Mouse (Mus musculus): ENCODE results near the gene Alk. TPM values are rescaled to one million over a fixed set of nuclear protein-coding genes. Genes with fewer than 3 reads are reported as not detected.

Alk gene
- polyA plus RNA-seq, 1 experiment from 2014 or later = 0.07 TPM

- Histone ChIP-seq H3K4me2 (ENCODE audit: low read depth, low read length) (no peak overlapping the region), H3K27ac (ENCODE audit: low read depth) (no peak overlapping the region)
- WGBS (ENCODE audit: insufficient replicate concordance) = 79% methylated on average over 4 of the region's 4 CpGs
Measured at GRCm38 (mm10) chr17:72368991-72369390, 235.4 kb downstream of the Alk start.

GRCm38 (mm10) chr17:72362811-72363496 lies 241.5 kb downstream of the Alk start:
- Histone ChIP-seq H3K9me3 (ENCODE audit: low read length) (no peaks in the 10 kb centered on the region), H3K27ac (ENCODE audit: low read depth) (no peak overlapping the region), H3K4me1 (ENCODE audit: insufficient read depth) (no peaks in the 10 kb centered on the region), H3K36me3 (replicated peaks; ENCODE audit: insufficient read depth, low read length) (no peaks in the 10 kb centered on the region), H3K4me2 (ENCODE audit: low read depth, low read length) (no peak overlapping the region), H3K4me3 (ENCODE audit: low read depth, low read length) (no peak overlapping the region), H3K9ac (replicated peaks) (no peak overlapping the region), H3K27me3 (ENCODE audit: insufficient read depth, low read length) (no peaks in the 10 kb centered on the region)
- TF ChIP-seq EP300 (IDR thresholded peaks at IDR 0.05; ENCODE audit: low read depth) (no peak), CTCF (IDR thresholded peaks at IDR 0.05; ENCODE audit: low read depth) (no peak)
- DNase-seq (no peak), ATAC-seq (no peak)
- 79% methylated on average over 10 of the region's 10 CpGs for WGBS (ENCODE audit: insufficient replicate concordance)

More at GRCm38 (mm10) chr17:72368991-72369390, 235.4 kb downstream of the Alk start:
- Histone ChIP-seq H3K9me3 (ENCODE audit: low read length) (no peaks in the 10 kb centered on the region), H3K4me3 (ENCODE audit: low read depth, low read length) (no peak overlapping the region), H3K27me3 (ENCODE audit: insufficient read depth, low read length) (no peaks in the 10 kb centered on the region), H3K4me1 (ENCODE audit: insufficient read depth) (no peaks in the 10 kb centered on the region), H3K36me3 (replicated peaks; ENCODE audit: insufficient read depth, low read length) (no peaks in the 10 kb centered on the region), H3K9ac (replicated peaks) (no peak overlapping the region)
- DNase-seq (no peak), ATAC-seq (no peak)
- TF ChIP-seq EP300 (IDR thresholded peaks at IDR 0.05; ENCODE audit: low read depth) = no peak
- TF ChIP-seq CTCF (IDR thresholded peaks at IDR 0.05; ENCODE audit: low read depth) = no peak

GRCm38 (mm10) chr17:72361961-72362360 lies 242.5 kb downstream of the Alk start:
- H3K27ac ChIP-seq (ENCODE audit: low read depth) = no peak overlapping the region
- H3K9ac ChIP-seq (replicated peaks) = no peak overlapping the region
- 80% methylated on average over 4 of the region's 4 CpGs for WGBS (ENCODE audit: insufficient replicate concordance)

GRCm38 (mm10) chr17:72356759-72357302 lies 247.6 kb downstream of the Alk start:
- TF ChIP-seq CTCF (IDR thresholded peaks at IDR 0.05; ENCODE audit: low read depth) (no peak), EP300 (IDR thresholded peaks at IDR 0.05; ENCODE audit: low read depth) (no peak)
- no peak overlapping the region for H3K9ac ChIP-seq (replicated peaks)
- no peak overlapping the region for H3K4me3 ChIP-seq (ENCODE audit: low read depth, low read length)
- H3K36me3 ChIP-seq (replicated peaks; ENCODE audit: insufficient read depth, low read length) = no peaks in the 10 kb centered on the region
- no peak for ATAC-seq
- DNase-seq = no peak
- no peaks in the 10 kb centered on the region for H3K4me1 ChIP-seq (ENCODE audit: insufficient read depth)
- no peak overlapping the region for H3K27ac ChIP-seq (ENCODE audit: low read depth)
- WGBS (ENCODE audit: insufficient replicate concordance) = 74% methylated on average over 5 of the region's 5 CpGs
- no peaks in the 10 kb centered on the region for H3K27me3 ChIP-seq (ENCODE audit: insufficient read depth, low read length)
- H3K9me3 ChIP-seq (ENCODE audit: low read length) = no peaks in the 10 kb centered on the region
- H3K4me2 ChIP-seq (ENCODE audit: low read depth, low read length) = no peak overlapping the region

More at GRCm38 (mm10) chr17:72361961-72362360, 242.5 kb downstream of the Alk start:
- Histone ChIP-seq H3K4me3 (ENCODE audit: low read depth, low read length) (no peak overlapping the region), H3K27me3 (ENCODE audit: insufficient read depth, low read length) (no peaks in the 10 kb centered on the region), H3K36me3 (replicated peaks; ENCODE audit: insufficient read depth, low read length) (no peaks in the 10 kb centered on the region), H3K4me1 (ENCODE audit: insufficient read depth) (no peaks in the 10 kb centered on the region), H3K4me2 (ENCODE audit: low read depth, low read length) (no peak overlapping the region), H3K9me3 (ENCODE audit: low read length) (no peaks in the 10 kb centered on the region)
- ATAC-seq (no peak), DNase-seq (no peak)
- TF ChIP-seq CTCF (IDR thresholded peaks at IDR 0.05; ENCODE audit: low read depth) = no peak
- no peak for TF ChIP-seq EP300 (IDR thresholded peaks at IDR 0.05; ENCODE audit: low read depth)

- Histone ChIP-seq H3K9me3 (ENCODE audit: low read length) (no peaks in the 10 kb centered on the region), H3K27me3 (ENCODE audit: insufficient read depth, low read length) (no peaks in the 10 kb centered on the region), H3K4me2 (ENCODE audit: low read depth, low read length) (no peak overlapping the region), H3K36me3 (replicated peaks; ENCODE audit: insufficient read depth, low read length) (no peaks in the 10 kb centered on the region), H3K4me1 (ENCODE audit: insufficient read depth) (no peaks in the 10 kb centered on the region), H3K9ac (replicated peaks) (no peak overlapping the region), H3K4me3 (ENCODE audit: low read depth, low read length) (no peak overlapping the region), H3K27ac (ENCODE audit: low read depth) (no peak overlapping the region)
- DNase-seq (no peak), ATAC-seq (no peak)
- WGBS (ENCODE audit: insufficient replicate concordance) = 80% methylated on average over 4 of the region's 4 CpGs
- TF ChIP-seq CTCF (IDR thresholded peaks at IDR 0.05; ENCODE audit: low read depth) (no peak), EP300 (IDR thresholded peaks at IDR 0.05; ENCODE audit: low read depth) (no peak)
Measured at GRCm38 (mm10) chr17:72339437-72339836, 265.0 kb downstream of the Alk start.

GRCm38 (mm10) chr17:72332909-72333308 lies 271.5 kb downstream of the Alk start:
- no peaks in the 10 kb centered on the region for H3K9me3 ChIP-seq (ENCODE audit: low read length)
- H3K4me3 ChIP-seq (ENCODE audit: low read depth, low read length) = no peak overlapping the region
- TF ChIP-seq EP300 (IDR thresholded peaks at IDR 0.05; ENCODE audit: low read depth) = no peak
- no peak for TF ChIP-seq CTCF (IDR thresholded peaks at IDR 0.05; ENCODE audit: low read depth)
- DNase-seq = no peak
- ATAC-seq = no peak
- H3K9ac ChIP-seq (replicated peaks) = no peak overlapping the region
- 77% methylated on average over 4 of the region's 4 CpGs for WGBS (ENCODE audit: insufficient replicate concordance)
- H3K4me1 ChIP-seq (ENCODE audit: insufficient read depth) = no peaks in the 10 kb centered on the region
- no peak overlapping the region for H3K4me2 ChIP-seq (ENCODE audit: low read depth, low read length)
- no peak overlapping the region for H3K27ac ChIP-seq (ENCODE audit: low read depth)
- H3K27me3 ChIP-seq (ENCODE audit: insufficient read depth, low read length) = no peaks in the 10 kb centered on the region
- H3K36me3 ChIP-seq (replicated peaks; ENCODE audit: insufficient read depth, low read length) = no peaks in the 10 kb centered on the region

All from liver, postnatal 0 days (tissue).